Mouse (Mus musculus) erythroblast, embryonic 14.5 days (primary cell): ENCODE measurements around the gene Hyou1.

Experiments used
- GATA1 ChIP-seq: IDR thresholded peaks from 2 replicates; pipeline ENCODE4 v1.6.1; 2012; ENCODE audit warnings: low read length, inconsistent platforms, mixed read lengths
- TAL1 ChIP-seq: IDR thresholded peaks from 3 replicates; pipeline ENCODE4 v1.6.1; 2012; ENCODE audit warnings: low read length, inconsistent platforms, mixed read lengths

DNA sequence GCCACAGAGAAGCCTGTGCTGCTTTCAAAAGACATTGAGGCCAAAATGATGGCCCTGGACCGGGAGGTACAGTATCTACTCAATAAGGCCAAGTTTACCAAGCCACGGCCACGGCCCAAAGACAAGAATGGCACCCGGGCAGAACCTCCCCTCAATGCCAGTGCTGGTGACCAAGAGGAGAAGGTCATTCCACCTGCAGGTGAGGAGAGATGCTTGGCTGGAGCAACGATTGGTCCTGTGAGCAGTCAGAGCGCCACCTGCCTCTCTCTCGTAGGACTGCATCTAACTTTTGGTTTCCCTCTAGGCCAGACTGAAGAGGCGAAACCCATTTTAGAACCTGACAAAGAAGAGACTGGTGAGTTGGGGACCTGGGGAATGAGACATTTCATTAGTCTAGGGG, 10.0 kb downstream of the Hyou1 start:
- TF ChIP-seq TAL1: no peak
- no peak for TF ChIP-seq GATA1
